Mouse (Mus musculus) lung, embryonic 15.5 days (tissue): Measurements from ENCODE around the gene St7. TPM values are rescaled to one million over a fixed set of nuclear protein-coding genes. Genes with fewer than 3 reads are reported as not detected.

Experiments
- ATAC-seq: fragments of 200-750 bp; cut with Nextera tagmentation; 2 replicates; pipeline ENCODE4 v1.8.0; 2017; ENCODE audit warnings: moderate number of reproducible peaks, borderline replicate concordance; ENCODE audit not compliant: low FRiP score, low TSS enrichment; ENCODE audit errors: extremely low read depth
- H3K27ac ChIP-seq: fragments of 300-500 bp; sonication (generic); 2 replicates; pipeline ENCODE4 v1.5.1; 2015; ENCODE audit warnings: moderate library complexity, mild to moderate bottlenecking, inconsistent platforms
- H3K27me3 ChIP-seq: fragments of 300-500 bp; sonication (generic); 2 replicates; pipeline ENCODE4 v1.6.1; 2015; ENCODE audit warnings: inconsistent platforms
- H3K36me3 ChIP-seq: fragments of 300-500 bp; sonication (generic); 2 replicates; pipeline ENCODE4 v1.6.1; 2015; ENCODE audit warnings: inconsistent platforms
- H3K4me1 ChIP-seq: fragments of 300-500 bp; sonication (generic); 2 replicates; pipeline ENCODE4 v1.6.1; 2015; ENCODE audit warnings: inconsistent platforms
- H3K4me2 ChIP-seq: fragments of 300-500 bp; sonication (generic); 2 replicates; pipeline ENCODE4 v1.6.1; 2015; ENCODE audit warnings: inconsistent platforms, mild to moderate bottlenecking, moderate library complexity
- H3K4me3 ChIP-seq: fragments of 300-500 bp; sonication (generic); 2 replicates; pipeline ENCODE4 v1.5.1; 2015; ENCODE audit warnings: mild to moderate bottlenecking, inconsistent platforms
- H3K9ac ChIP-seq: fragments of 300-500 bp; sonication (generic); 2 replicates; pipeline ENCODE4 v1.6.1; 2015; ENCODE audit warnings: inconsistent platforms
- H3K9me3 ChIP-seq: fragments of 300-500 bp; sonication (generic); 2 replicates; pipeline ENCODE4 v1.6.1; 2016; ENCODE audit warnings: inconsistent platforms
- WGBS: fragments of 180-500 bp; shearing (Covaris S2); methylation state at CpG from one replicate; pipeline ENCODE4 v1.1.7; 2015; 5-methylcytosine and 5-hydroxymethylcytosine counted together
- polyA plus RNA-seq: library from polyadenylated mRNA; unstranded; fragments of >200 nt; fragmentation: Nextera tagmentation; extraction: Ambion mirVana; gene quantifications from 2 replicates; pipeline ENCODE4 v1.2.1, GENCODE M21; 2015

The St7 gene
- polyA plus RNA-seq, 1 experiment from 2014 or later: 44.0 TPM

DNA sequence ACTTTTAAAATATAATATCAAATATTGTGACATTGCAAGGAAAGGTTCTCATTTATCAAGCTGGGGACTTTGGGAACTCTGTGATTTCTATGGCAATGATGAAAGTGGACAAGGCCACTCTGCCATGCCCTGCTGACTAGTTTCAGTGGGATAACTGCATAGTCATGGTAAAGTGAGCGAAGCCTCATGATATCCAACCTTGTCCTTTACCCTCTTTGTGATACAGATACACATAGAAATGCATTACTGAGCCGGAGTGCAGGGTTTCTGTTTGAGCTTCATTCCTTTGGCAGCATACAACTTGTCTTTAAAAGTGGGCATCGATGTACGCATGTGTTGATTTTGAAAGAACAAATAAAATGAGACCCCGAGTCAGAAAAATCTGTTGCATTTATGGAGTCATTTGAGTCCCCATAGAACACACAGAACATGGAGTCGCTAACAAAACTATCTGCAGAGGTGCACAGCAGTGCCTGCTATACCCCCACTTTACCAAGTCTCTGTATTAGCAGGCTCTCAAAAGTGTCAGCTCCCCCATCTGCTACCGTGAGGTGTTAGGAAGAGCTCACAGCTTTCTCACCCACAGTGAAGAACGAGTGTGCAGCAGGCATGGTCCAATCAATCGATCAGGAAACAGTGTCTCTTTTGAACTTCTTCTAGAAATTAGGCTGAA lies 77.4 kb downstream of the St7 start:
- no peak overlapping the region for H3K4me3 ChIP-seq
- peaks cover 15% of the 10 kb centered on the region for H3K4me1 ChIP-seq
- 72% methylated on average over 9 of the region's 9 CpGs for WGBS
- no peaks in the 10 kb centered on the region for H3K9me3 ChIP-seq
- H3K36me3 ChIP-seq: no peaks in the 10 kb centered on the region
- no peak for ATAC-seq
- no peak overlapping the region for H3K4me2 ChIP-seq
- H3K9ac ChIP-seq: no peak overlapping the region
- H3K27me3 ChIP-seq: no peaks in the 10 kb centered on the region
- no peak overlapping the region for H3K27ac ChIP-seq

DNA sequence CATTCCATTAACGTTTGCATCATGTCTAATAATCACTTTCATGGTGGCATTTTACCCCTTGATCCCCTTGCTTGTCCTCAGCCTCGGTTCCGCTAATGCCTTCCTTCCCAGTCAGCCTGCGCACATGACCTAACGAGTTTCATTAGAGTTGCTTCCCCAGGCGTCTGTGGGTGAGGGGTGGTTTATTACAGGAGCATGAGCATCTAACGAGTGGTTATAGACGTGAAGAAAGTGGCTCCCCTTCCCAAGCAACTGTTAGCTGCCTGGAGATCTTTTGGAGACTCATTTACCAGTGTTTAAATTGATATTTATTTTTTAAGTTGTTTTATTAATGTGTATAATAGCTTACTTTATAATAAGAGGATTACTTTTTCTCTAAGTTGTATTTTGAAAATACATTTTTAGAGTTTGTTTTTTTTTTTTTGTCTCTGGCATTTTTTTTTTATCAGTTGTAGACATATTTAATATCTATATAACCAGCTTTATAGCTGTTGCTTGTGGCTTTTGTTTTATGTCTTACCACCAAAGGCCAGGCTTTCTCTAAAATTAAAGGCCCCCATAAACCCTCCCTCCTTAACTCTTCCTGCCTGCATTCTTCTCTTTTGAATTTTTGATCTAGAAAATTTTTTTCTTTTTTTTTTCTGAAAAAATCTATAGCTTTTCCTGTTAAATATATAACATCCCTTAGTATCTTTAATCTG lies 78.1 kb downstream of the St7 start:
- no peaks in the 10 kb centered on the region for H3K9me3 ChIP-seq
- no peak overlapping the region for H3K4me2 ChIP-seq
- H3K4me3 ChIP-seq: no peak overlapping the region
- H3K36me3 ChIP-seq: no peaks in the 10 kb centered on the region
- H3K9ac ChIP-seq: no peak overlapping the region
- H3K27me3 ChIP-seq: no peaks in the 10 kb centered on the region
- WGBS: 42% methylated on average over 8 of the region's 8 CpGs
- H3K27ac ChIP-seq: no peak overlapping the region
- ATAC-seq: no peak
- H3K4me1 ChIP-seq: peaks cover 16% of the 10 kb centered on the region

DNA sequence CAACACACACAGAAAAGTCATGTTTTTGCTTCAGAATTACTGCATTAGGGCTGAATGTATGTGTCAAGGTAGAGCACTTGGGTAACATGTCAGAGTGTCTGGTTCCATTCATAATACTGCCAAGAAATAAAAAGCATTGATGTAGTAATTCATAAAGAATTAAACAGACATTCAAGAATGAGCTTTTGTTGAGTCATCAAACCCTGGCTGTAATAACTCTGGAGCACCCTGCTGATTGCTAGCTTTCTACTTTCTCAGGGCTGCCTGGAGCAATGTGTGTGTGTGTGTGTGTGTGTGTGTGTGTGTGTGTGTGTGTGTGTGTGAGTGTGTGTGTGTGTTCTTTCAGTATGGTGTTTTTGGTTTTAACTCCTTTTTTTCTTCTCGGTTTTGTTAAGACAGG lies 78.7 kb downstream of the St7 start:
- Histone ChIP-seq H3K9me3 (no peaks in the 10 kb centered on the region), H3K9ac (no peak overlapping the region), H3K27ac (no peak overlapping the region), H3K27me3 (no peaks in the 10 kb centered on the region), H3K4me3 (no peak overlapping the region), H3K36me3 (no peaks in the 10 kb centered on the region), H3K4me2 (no peak overlapping the region), H3K4me1 (peaks cover 18% of the 10 kb centered on the region)
- 70% methylated on average over 1 of the region's 1 CpGs for WGBS
- ATAC-seq: no peak

DNA sequence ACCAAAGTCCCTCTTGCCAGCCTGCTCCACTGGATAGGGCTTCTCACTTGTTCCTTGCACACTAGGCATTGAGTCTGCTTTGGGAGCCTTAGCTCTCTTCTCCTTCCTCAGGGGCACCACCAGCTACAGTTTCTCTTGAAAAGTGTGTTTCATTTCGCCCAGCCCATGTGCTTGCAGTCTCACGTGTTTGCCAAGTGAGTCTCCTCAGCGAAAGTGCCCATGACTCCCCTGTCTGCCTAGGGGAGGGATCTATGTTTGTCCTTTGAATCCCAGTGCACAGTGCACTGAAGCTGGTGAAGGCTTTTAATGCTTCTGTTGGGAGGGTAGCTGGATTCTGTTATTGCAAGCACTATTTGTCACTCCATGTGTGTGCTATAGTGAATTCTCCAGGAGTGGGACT lies 79.8 kb downstream of the St7 start:
- no peak for ATAC-seq
- no peak overlapping the region for H3K27ac ChIP-seq

DNA sequence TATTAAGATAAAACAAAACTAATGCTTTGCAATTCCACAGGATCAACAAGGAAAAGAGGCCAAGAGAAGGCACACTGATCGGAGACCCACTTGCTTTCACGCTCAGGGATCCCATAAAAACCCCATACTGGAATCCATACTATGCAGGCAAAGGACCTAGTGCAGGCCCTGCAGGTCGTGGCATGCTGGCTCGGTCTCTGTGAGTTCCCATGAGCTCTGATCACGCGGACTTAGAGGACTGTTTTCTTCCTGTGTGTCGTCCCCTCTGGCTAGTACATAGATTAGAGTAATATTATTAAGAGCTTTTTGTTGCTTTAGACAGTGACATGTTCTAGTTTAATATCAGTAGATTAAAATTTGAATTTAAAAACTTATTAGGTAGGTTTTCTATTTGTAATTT lies 83.3 kb downstream of the St7 start:
- no peak for ATAC-seq

More for the DNA sequence above, 79.8 kb downstream of the St7 start:
- no peak overlapping the region for H3K9ac ChIP-seq
- no peaks in the 10 kb centered on the region for H3K9me3 ChIP-seq
- H3K4me2 ChIP-seq: no peak overlapping the region
- H3K27me3 ChIP-seq: no peaks in the 10 kb centered on the region
- no peak overlapping the region for H3K4me3 ChIP-seq
- no peaks in the 10 kb centered on the region for H3K36me3 ChIP-seq
- WGBS: 65% methylated on average over 3 of the region's 3 CpGs
- H3K4me1 ChIP-seq: peaks cover 18% of the 10 kb centered on the region

DNA sequence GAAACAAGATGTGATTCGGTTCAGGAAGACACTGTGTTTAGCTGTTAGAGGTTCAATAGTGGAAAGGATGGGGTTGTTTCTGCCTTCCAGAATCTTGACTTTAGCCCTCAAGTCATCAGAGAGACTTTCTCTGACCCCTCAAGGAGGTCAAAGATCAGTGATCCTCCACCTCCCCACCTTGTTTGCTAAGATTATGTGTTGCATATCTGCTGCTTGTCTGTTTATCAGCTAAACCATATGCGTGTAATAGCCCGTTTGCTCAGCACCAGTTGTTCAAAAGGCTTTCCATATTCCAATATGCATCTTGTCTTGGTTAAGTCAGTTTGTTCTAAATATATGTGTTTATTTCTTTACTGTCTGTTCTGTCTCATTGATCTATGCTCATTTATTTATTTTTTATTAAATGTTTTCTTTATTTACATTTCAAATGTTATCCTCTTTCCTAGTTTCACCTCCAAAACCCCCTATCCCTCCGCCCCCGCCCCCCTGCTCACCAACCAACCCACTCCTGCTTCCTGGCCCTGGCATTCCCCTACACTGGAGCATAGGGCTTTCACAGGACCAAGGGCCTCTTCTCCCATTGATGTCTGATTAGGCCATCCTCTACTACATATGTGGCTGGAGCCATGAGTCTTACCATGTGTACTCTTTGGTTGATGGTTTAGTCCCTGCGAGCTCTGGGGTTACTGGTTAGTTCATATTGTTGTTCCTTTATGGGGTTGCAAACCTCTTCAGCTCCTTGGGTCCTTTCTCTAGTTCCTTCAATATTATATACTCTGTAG lies 84.5 kb downstream of the St7 start:
- ATAC-seq: no peak
- peaks cover 13% of the 10 kb centered on the region; the same call in 1 of the 2 replicates for H3K4me1 ChIP-seq
- no peaks in the 10 kb centered on the region for H3K27me3 ChIP-seq
- H3K9me3 ChIP-seq: no peaks in the 10 kb centered on the region
- H3K36me3 ChIP-seq: no peaks in the 10 kb centered on the region
- H3K27ac ChIP-seq: no peak overlapping the region
- H3K9ac ChIP-seq: no peak overlapping the region
- no peak overlapping the region for H3K4me3 ChIP-seq
- WGBS: 84% methylated on average over 6 of the region's 6 CpGs
- no peak overlapping the region for H3K4me2 ChIP-seq

More for the DNA sequence above, 83.3 kb downstream of the St7 start:
- no peak overlapping the region for H3K4me3 ChIP-seq
- WGBS: 68% methylated on average over 7 of the region's 7 CpGs
- no peak overlapping the region for H3K4me2 ChIP-seq
- H3K4me1 ChIP-seq: peaks cover 14% of the 10 kb centered on the region; the same call in 1 of the 2 replicates
- H3K27me3 ChIP-seq: no peaks in the 10 kb centered on the region
- H3K36me3 ChIP-seq: no peaks in the 10 kb centered on the region
- H3K9ac ChIP-seq: no peak overlapping the region
- H3K9me3 ChIP-seq: no peaks in the 10 kb centered on the region
- H3K27ac ChIP-seq: no peak overlapping the region

DNA sequence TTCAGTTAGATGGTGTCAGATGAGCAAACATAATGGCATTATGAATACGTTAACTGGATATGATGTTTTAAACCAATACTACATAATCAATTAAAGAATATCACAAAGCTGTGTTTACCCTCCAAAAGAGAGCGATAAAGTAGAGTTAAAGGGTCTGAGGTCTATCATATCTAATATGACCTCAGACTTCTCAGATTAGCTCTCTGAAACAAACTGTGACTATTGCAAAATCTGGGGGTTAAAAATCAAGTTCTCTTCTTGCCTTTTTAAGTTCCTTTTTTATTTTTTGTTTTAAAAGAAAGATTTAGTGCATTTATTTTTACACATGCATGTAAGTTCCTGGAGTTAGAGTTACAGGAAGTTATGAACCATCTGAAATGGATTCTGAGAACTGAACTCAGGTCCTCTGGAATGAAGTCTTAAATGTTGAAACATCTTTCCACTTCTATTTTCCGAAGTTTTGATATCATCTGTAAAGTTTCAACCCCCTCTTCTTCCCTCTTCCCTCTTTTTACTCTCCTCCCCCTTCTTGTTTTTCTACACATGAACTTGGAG lies 86.0 kb downstream of the St7 start:
- 90% methylated on average over 3 of the region's 3 CpGs for WGBS
- H3K4me1 ChIP-seq: 0 out of 2 replicates have a peak, but pooled peaks cover 8% of the 10 kb centered on the region
- H3K9ac ChIP-seq: no peak overlapping the region
- no peak overlapping the region for H3K4me3 ChIP-seq
- ATAC-seq: no peak
- no peaks in the 10 kb centered on the region for H3K9me3 ChIP-seq
- H3K27me3 ChIP-seq: no peaks in the 10 kb centered on the region
- H3K27ac ChIP-seq: no peak overlapping the region
- no peak overlapping the region for H3K4me2 ChIP-seq
- no peaks in the 10 kb centered on the region for H3K36me3 ChIP-seq

DNA sequence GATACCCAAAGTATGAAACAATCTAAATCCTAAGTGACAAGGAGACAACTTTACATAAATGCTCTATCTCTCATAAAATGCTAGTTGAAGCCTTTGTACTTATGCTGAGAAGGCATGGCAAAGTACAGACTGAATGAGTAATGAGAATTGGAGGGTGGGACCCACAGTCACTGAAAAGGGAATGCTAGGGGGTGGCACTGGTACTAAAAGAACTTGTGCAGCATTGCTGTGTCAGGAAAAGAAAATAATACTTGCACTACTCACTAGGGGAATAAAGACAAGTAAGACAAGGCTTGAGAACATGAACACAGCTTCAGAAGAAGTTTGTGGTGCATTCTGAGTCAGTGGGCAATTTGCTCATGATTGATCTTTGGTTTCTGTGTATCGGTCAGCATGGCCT lies 90.8 kb downstream of the St7 start:
- WGBS: 86% methylated on average over 1 of the region's 1 CpGs
- H3K4me3 ChIP-seq: no peak overlapping the region
- no peak overlapping the region for H3K9ac ChIP-seq
- no peaks in the 10 kb centered on the region for H3K27me3 ChIP-seq
- H3K4me1 ChIP-seq: no peaks in the 10 kb centered on the region
- no peak for ATAC-seq
- H3K27ac ChIP-seq: no peak overlapping the region
- no peak overlapping the region for H3K4me2 ChIP-seq
- H3K9me3 ChIP-seq: 0 out of 2 replicates have a peak, but pooled peaks cover 3% of the 10 kb centered on the region
- no peaks in the 10 kb centered on the region for H3K36me3 ChIP-seq

DNA sequence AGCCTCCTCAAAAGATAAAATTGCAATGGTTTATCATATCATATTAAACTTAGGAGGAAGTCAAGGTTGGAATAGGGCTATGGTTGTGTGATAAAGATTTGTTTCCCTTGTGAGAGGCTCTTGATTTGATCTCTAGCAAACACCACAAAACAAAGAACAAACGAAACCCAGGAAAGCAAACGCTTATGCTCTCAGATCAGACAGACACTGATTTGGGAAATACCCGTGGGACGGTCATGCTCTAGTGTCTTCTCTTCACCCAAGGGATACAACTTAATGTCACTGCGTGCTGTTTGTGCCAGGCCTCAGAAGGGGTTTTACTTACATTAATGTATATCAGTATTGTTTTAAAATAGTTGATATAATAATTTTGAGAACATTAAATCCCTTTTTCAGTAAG lies 91.8 kb downstream of the St7 start:
- Histone ChIP-seq H3K4me1 (no peaks in the 10 kb centered on the region), H3K27ac (no peak overlapping the region), H3K9me3 (0 out of 2 replicates have a peak, but pooled peaks cover 3% of the 10 kb centered on the region), H3K4me2 (no peak overlapping the region), H3K4me3 (no peak overlapping the region), H3K27me3 (no peaks in the 10 kb centered on the region), H3K36me3 (no peaks in the 10 kb centered on the region), H3K9ac (no peak overlapping the region)
- no peak for ATAC-seq
- WGBS: 59% methylated on average over 5 of the region's 5 CpGs

DNA sequence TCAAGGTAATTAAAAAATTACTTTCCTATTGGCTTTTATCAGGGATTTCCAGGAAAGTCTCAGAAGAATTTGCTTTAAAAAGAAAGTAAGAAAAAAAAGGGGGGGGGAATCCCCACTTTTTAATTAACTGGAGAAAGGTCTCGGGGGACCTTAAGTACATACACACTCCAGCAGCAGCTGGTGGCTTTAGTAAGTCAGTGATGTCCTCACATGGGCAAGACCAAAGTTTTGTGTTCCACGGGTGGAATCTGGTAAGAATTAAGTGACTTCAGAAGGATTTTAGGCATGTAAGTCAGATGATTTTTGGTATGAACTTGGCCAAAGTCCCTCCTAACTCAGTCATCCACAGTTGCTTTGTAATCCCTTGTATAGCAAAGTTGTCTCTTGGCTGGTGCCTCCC lies 92.5 kb downstream of the St7 start:
- H3K36me3 ChIP-seq: no peaks in the 10 kb centered on the region
- H3K27ac ChIP-seq: no peak overlapping the region
- 61% methylated on average over 2 of the region's 2 CpGs for WGBS
- no peaks in the 10 kb centered on the region for H3K4me1 ChIP-seq
- no peak for ATAC-seq
- H3K27me3 ChIP-seq: no peaks in the 10 kb centered on the region
- no peak overlapping the region for H3K4me3 ChIP-seq
- H3K9me3 ChIP-seq: 0 out of 2 replicates have a peak, but pooled peaks cover 3% of the 10 kb centered on the region
- no peak overlapping the region for H3K9ac ChIP-seq
- H3K4me2 ChIP-seq: no peak overlapping the region

DNA sequence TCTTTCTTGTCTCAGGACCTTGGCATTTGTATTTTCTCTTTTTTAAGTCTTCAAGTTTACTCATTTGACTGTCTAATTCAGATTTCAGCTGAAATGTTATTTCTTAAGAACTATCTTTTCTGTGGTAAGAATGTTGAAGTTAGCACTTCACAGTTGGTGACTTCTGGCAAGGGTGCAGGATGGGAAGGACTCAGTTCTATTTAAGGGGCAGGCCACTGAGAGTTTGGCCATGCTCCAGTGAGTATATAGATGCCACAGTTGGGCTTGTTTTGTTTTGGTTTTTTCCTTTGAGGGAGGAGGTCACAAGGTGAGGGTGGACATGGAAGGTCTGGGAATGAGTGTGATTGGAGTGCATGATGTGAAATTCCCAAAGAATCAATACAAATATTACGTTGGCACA lies 95.1 kb downstream of the St7 start:
- Histone ChIP-seq H3K27me3 (no peaks in the 10 kb centered on the region), H3K27ac (no peak overlapping the region), H3K9me3 (0 out of 2 replicates have a peak, but pooled peaks cover 3% of the 10 kb centered on the region), H3K9ac (no peak overlapping the region), H3K4me2 (no peak overlapping the region), H3K4me3 (no peak overlapping the region), H3K36me3 (no peaks in the 10 kb centered on the region), H3K4me1 (no peaks in the 10 kb centered on the region)
- no peak for ATAC-seq
- 77% methylated on average over 1 of the region's 1 CpGs for WGBS
